Mouse (Mus musculus): Measurements from ENCODE around the gene Cyp11a1.

Gene Cyp11a1

DNA sequence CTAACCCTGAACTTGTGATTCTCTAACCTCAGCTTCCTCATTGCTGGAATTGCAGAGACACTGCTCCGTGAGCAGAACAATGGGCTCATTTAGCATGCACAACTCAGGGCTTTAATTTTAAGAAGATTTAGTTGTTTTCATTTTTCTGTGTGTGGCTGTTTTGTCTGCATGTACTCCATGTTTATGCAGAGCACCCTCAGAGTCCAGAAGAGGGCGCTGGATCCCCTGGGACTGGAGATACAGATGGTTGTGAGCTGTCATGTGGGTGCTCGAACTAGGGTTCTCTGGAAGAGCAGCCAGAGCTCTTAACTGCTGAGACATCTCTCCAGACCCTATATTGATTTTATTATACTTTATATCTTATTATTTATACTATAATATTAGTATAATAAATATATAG lies 3.4 kb downstream of the Cyp11a1 start:
- DNase-seq: no peak

DNA sequence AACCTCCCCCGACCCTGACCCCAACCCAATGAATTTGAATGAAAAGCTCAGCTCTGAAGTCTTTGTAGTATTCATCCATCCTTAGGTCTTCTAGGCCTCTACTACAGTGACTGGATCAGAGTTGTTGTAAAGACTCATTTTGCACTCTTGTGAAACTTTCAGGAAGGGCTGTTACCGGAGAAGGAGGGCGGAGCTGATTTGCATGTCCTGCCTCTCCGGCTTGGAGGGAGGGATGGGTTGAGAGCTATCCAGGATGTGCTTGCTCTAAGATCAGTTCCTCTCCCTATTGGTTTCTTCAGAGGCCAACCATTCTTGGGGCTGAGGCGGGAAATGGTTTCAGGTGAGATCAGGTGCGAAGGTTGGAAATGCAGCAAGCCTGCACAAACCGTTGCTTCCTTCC lies 4.8 kb downstream of the Cyp11a1 start:
- no peak for DNase-seq

DNA sequence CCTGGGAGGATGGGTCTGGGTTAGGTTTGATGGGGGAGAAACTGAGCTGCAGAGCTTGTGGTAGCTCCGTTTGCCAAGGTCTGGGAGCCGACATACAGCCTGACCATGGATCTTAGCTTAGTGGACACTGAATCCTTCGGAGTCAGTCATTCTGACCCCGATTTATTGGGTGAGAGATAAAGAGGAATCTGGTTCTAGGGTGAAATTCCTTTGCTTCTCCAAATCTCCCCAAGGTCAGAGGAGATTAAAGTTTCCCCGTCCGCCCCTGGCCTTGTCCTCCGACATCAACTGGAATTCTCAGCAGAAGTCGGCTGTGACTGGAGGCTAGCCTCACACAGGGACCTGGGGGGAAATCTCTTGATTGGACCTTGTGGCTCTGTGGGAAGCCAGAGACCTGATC lies 5.3 kb downstream of the Cyp11a1 start:
- no peak for DNase-seq

DNA sequence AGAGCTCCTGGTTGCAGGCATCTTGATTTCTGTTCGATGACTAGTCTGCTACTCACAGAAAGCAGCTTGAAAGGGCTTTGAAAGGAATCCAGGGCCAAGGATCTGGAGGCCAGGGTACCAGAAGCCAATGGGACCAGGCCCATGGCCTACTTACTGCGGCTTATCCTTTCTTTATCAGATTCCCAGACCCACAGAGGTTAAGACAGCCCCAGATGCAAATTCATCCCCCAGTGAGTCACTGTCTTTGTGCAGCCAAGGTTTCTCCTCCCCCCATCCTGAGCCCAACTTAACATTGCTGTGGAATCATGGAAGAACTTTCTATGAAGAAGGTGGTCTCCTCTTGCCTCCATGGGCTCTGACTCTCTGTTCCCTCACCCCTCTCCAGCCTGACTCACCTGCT lies 6.3 kb downstream of the Cyp11a1 start:
- no peak for DNase-seq

DNA sequence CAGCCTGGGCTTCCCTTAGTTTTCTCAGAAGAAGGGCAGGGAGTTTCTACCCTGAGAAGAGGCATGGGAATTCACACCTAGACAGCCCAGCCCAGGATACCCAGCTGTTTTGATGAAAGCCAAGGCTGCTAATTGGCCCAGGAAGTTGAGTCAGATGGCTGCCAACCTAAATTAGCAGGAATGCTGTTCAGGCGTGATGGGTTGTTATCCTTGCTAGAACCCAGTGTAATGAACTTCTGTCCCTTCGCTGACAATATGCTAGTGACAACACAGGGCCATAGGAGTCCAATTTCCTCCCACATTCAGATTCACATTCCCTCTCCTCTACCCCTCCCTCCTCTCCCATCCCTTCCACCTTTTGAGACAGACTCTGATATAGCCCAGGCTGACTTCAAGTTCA lies 6.7 kb downstream of the Cyp11a1 start:
- no peak for DNase-seq

DNA sequence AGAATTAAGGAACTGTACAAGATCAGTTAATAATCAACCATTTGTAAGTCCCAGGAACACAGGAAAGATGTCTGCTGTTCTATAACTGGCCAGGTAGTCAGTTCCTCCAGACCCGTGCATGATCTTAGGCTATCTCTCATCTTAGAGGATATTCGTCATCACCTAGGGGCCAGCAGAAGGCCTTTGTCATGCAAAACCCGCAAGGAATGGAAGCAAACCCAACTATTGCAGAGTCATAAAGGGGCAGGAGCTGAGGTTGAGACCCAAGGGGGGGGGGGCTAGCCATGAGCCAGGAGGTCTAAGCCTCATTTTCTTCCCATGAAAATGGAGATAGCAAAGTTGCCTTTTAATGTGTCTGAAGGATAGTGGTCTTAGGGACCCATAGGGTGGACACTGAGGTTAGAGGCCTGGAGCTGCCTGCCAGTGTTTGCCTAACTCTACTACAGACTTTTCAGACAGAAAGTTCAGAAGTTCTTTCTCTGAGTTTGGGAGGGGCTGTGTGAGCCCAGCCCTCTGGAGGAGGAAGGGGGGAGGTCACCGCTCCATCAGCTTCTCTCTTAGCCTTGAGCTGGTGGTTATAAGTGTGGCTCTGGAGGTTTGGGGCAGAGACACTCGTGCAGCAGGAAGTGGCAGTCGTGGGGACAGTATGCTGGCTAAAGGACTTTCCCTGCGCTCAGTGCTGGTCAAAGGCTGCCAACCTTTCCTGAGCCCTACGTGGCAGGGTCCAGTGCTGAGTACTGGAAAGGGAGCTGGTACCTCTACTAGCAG lies 8.4 kb downstream of the Cyp11a1 start:
- no peak for DNase-seq

DNA sequence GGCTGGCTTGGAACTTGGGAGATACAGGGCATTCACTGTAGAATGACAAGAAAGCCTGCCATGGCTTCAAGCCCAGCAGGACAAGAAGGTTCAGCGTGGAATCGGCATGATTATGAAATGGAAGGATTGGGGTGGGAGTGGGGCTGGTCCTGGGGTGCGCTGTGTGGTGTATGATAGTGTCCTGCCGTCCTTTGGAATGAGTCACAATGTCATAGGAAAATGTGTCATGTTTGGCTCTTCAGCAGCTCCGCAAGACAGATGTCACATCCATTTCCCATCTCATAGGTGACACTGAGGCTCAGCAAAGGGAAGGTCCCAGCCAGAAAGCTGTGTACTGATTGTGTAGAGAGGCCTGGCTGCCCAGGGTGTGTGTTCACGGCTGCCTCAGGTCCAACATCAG lies 9.6 kb downstream of the Cyp11a1 start:
- DNase-seq: no peak

DNA sequence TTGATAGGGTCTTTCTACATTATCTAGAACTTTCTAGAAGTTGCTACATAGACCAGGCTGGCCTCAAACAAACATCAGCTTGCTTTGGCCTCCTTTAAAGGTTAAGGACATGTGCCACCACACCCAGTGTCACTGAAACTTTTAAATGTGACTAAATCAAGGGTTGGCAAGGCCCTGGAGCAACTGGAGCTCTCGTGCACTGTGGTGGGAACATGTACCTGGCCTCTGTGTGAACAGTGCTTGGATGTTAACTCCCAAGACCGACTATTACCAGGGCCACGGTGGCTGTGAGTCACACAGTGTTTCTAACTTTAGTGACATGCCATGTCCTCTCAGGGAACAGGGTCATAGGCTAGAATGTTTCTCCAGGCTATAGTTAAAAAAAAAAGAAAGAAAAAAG lies 10.8 kb downstream of the Cyp11a1 start:
- no peak for DNase-seq

DNA sequence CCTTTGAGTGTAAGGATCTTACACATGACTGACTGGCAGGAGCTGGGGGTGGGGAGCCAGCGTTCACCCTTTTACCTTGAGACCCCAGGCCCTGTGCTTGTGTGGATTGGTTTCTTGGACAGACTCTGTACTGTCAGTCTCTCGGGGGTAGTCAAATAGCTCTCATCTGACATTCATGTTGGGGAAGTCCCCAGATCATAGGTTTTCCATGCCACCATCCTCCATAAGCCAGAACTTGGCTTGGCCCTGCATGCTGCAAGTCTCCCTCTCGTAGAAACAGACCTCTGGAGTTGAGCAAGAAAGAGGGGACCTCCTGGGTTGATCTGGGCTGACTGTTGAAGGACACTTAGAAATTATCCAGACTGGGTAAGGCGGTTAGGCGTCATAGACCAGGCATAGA lies 12.2 kb downstream of the Cyp11a1 start:
- DNase-seq: no peak

DNA sequence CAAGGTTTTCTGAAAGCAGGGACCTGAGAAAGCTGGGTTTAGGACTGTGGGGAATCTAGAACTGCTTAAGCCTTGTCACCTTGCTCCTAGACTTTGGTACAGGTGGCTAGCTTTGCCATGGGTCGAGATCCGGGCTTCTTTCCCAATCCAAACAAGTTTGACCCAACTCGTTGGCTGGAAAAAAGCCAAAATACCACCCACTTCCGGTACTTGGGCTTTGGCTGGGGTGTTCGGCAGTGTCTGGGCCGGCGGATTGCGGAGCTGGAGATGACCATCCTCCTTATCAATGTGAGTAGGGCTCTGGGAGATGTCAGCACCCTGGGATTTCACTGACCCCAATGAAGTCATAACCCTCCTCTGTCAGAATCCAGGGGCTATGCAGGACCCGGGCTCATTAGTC lies 19.8 kb downstream of the Cyp11a1 start:
- DNase-seq: no peak

DNA sequence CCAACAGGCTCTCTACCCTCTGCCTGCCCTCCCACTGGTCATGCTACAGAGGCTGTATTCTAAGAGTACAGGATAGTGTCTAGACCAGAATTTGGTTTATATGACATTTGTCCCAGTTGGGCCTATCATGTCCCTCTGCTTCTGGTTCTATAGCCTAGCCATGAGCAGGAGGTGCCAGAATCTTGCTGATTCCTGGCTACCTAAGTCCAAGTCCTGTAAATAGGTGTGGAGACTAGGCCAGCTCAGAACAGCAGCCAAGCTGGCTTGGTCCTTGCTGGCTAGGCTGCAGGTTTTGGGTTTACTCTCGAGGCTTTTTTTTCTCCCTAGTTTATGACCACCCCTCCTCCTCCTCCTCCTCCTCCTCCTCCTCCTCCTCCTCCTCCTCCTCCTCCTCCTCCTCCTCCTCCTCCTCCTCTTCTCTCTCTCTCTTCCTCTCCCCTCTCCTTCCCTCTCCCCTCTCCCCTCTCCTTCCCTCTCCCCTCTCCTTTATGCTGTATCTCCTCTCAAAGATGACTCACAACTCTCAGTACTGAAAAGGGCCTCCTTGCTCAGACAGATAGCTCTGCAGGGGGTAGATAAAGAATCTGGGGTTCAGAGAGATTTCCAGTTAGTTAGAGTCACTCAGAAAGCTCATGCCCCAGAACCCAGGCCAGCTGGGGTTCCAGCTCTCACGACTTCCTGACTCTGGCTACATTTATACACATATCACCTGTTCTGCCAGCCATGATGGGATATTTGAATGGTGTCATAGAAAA lies 21.4 kb downstream of the Cyp11a1 start:
- no peak for DNase-seq

DNA sequence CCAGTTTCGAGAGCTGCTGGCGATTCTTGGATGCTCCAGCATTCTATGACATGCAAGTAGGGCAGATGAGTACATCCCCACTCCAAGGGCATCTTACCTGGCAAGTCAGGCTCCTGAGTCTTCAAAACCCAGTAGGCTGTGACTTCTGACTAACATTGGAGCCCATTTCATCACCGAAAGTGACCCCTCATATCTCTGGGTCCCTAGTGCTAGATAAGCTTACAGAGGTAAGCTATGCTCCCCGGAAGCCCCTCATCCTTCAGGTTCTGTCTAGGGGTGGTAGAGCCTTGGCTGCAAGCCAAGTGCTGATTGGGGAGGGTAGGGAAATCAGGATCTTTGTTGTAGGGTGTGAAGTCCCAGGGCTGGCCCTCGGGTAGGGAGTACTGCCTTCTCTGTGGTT lies 22.6 kb downstream of the Cyp11a1 start:
- DNase-seq: no peak

DNA sequence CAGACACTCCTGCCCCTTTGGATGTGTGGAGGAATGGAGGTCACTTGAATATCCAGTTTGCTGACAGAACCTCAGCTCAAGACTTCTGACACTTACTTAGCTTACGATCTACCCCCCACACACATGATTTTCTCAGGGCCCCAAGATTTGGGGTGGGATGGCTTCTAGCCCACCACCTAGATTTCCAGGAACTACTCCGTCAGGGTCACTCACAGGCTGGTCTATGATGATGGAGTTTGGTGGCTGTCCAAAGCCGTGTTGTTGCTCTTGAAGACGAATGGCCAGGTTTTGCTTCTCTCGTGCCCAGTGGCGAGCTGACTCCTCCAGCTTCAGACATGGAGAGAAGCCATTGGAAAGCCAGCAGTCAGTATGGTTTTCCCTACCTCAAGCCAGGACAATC lies 23.4 kb downstream of the Cyp11a1 start:
- DNase-seq: no peak

DNA sequence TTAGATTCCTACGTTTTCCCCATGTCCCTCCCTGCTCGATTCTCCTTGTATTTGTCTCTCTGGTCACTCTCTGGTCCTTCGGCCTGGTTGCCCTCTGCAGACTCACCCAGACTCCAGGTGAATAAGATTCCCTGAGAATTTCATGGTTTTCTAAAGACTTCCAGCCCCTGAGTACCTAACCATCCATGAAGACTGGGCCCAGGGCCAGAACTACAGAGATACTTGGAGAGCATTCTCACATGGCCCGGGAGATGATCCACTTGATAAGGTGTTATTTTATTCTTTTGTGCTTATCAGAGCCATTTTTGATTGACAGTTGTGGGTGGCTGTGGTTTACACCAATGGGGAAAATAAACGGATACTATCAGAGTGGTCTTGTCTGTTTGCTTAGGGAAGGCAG lies 25.7 kb downstream of the Cyp11a1 start:
- no peak for DNase-seq

DNA sequence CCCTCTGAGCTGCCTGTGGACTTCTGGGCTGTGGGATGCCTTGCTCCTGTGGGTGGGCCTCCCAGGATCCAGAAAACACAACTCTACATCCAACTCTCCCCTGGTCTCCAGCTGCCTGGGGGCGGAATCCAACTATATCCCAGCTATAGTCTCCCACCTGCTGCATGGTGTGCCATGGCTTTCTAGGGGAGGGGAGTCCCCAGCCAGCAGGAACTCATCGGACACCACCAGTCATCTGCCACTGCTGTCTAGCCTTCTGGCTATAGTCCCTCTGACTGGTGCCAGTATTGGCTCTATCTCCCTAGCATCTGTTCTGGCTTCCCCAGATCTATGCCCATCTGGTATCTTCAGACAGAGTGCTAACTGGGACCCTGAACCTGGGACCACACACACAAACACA lies 29.3 kb downstream of the Cyp11a1 start:
- peak; percentile 31 for DNase-seq

DNA sequence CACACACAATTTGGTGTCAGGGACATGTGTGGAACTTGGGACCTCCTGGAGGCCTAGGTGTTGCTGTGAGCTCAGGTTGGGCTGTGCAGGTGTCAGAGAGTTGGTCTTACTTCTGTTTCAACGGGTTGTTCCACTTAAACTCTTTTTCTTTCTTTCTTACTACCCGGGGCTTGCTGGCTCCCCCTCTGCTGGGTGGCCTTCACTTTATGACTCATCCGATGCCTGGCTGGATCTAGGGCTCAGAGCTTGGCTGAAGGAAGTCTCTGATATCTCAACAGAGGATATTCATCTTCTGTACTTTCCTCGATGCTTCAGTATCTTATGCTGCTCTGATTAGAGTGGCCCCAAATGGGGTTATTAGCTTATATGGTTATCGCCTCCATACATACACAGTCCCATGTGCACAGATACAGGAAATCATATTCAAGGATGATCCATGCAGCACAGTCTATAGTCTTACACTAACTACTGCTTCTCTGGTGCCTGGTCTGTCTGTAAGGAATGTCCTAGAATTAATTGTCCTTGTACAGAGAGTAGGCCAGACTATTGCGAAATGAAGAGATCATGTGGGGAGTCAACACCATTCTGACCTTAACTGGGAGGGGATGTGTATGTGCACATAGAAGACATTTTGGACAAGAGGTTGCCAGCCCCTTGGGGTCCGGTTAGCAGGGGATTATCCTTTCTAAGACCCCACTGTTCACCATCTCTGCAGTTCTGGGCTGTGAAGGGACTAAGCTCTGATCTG lies 29.9 kb downstream of the Cyp11a1 start:
- DNase-seq: no peak

DNA sequence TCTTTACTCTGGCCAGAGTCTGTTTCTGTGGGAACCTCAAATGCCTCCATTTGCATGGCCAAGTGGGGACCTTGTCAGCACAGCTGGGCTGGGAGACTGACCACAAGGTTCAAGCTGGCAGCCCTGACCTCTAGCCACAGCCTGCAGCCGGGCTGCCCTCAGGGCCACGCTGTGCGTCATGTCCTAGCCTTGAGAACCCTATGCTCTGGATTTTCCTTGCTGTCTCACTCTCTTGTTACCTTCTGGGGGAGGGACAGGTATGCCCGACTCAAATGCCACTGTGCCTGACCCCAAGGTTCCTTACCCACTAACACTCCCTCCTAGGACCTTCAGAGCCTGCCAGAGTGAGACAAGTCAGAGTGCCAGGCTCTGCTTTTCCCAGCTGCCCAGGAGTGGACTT lies 30.8 kb downstream of the Cyp11a1 start:
- no peak for DNase-seq

DNA sequence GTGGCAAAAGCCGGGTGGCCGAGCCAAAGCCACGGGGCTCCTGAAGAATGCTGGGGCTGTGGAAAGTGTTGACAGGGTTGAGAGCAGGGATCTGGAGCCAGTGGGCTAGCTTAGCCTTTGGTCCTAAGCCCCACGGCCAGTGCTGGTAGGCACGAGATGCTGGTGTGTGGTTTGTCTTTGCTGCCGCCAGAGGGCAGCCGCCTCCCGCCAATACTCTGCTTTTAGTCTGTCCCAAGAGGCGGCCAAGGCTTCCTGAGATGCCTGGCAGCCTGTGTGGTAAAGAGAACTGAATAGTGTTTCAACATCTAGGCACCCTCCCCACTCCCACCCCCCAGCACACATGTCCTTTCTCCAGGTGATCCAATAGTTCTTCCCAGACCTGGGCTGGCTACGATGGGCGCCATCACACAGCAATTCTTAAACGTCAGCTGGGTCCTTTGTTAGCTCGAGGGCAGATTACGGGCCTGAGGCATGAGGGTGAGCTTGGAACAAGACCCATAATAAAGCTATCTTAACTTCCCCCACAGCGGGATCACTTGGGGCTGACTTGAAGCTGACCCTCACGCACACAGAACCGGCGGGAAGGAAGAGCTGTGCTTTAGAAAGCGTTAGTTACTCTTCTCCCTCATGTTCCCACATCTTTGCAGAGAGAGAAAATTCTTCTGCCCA lies 32.4 kb downstream of the Cyp11a1 start:
- peak; percentile 80 for DNase-seq

DNA sequence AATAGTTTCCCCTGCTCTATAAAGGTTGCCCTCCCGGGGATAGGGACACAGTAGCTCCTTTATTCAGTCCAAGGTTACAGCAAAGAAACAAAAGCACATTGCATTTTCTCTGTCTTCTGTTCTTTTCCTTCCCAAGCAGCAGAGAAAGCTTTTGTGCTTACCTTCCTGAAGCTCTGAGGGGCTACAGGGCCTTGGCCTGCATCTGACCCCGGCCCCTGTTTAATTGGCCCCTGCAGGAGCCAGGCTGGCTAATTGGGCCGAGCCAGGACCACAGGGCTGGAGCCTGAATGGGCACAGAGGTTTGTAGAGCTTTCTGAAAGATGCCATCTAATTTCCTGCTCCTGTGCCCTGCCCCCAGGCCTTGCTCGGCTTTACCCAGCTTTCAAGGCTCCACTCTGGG lies 34.8 kb downstream of the Cyp11a1 start:
- no peak for DNase-seq

DNA sequence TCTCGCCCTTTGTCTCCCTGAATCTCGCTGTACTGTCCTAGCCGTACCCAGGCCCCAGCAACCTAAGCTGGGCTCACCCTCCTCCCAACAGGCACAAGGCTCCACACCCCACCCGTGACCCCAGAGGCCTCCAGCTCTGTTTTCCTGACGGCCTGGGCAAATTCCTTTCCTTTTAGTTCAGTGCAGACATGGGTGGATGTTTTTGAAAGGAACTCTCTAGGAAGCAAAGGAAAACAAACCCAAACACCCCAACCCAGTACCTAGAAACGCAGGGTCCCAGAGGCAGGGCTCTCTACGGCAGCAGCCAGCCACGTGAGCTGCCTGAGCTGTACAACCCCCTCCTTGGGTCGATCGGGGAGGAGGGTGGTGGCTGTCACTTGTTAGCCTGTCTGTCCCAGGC lies 36.2 kb downstream of the Cyp11a1 start:
- no peak for DNase-seq

DNA sequence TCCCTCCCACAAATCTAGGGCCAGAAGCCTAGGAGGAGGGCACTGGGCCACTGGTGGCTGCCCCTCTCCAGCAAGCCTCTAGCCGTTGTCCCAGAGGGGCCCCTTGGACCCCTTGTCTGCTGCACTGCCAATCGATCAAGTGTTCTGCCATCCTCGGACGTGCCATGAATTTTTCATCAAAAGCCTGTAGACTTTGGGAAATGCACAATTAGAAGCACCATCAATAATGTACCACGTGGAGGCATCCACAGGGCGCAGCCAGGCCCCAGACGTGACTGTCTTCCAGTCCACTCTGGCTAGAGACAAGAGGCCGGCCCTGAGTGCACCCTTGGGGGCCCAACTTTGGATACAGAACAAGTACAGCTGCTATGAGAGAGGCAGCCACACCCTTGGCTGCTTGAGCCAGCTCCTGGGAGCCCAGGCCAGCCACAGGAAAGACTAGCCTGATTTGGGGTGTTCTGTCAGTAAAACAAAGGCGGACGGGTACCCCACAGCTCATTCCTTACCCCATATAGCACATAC lies 37.3 kb downstream of the Cyp11a1 start:
- DNase-seq: no peak

DNA sequence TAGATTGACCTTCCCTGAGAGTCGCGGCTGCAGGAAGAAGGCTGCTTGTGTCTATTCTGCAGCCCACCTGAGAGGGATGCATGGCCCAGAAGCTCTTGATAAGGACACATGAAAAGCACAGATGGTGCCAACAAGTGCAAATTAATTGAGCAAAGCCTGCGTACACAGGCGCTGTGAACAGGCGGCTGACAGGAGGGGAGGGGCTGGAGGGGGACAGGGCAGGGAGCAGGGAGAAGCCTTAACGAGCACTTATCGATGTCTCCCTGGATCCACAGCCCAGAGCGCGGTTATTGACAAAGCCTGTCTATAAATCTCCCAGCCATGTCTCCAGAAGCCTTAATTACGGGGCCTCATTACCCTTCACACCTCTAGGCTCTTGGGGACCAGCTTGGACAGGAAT lies 38.6 kb downstream of the Cyp11a1 start:
- DNase-seq: no peak

DNA sequence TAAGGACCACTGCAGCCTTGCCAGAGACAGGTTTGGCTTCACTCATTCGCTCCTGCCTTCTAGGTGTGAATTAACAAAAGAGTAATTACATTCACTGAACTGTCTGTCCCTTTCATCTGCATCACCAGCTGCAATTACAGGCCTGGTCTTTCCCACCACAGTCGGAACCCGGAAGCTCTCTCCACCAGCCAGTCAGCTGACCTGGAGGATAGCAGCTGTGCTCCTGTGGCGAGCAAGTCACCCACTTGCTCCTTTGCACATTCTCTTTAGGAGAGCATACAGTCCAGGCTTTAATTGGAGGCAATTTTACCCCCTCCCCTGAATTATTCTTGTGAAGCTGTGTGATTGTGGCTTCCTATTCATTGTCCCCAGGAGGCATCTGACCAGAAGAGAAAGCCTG lies 39.4 kb downstream of the Cyp11a1 start:
- DNase-seq: no peak

Measured in right cerebral cortex, postnatal 14 days (tissue).